Mouse (Mus musculus) forebrain, embryonic 15.5 days (tissue): Measurements from ENCODE around the gene Ppp1r12b. TPM values are rescaled to one million over a fixed set of nuclear protein-coding genes. Genes with fewer than 3 reads are reported as not detected.

Source experiments
- ATAC-seq: fragments of 200-750 bp; cut with Nextera tagmentation; replicated peaks from 2 replicates; pipeline ENCODE4 v1.8.0; 2017; ENCODE audit warnings: mild to moderate bottlenecking, moderate TSS enrichment, moderate library complexity
- H3K27ac ChIP-seq: fragments of 300-500 bp; sonication (generic); replicated peaks from 2 replicates; pipeline ENCODE4 v1.5.1; 2015; ENCODE audit warnings: mild to moderate bottlenecking, inconsistent platforms
- H3K27me3 ChIP-seq: fragments of 300-500 bp; sonication (generic); 2 replicates; pipeline ENCODE4 v1.6.1; 2015; ENCODE audit warnings: inconsistent platforms
- H3K36me3 ChIP-seq: fragments of 300-500 bp; sonication (generic); 2 replicates; pipeline ENCODE4 v1.6.1; 2015; ENCODE audit warnings: mild to moderate bottlenecking, inconsistent platforms
- H3K4me1 ChIP-seq: fragments of 300-500 bp; sonication (generic); 2 replicates; pipeline ENCODE4 v1.6.1; 2015; ENCODE audit warnings: inconsistent platforms
- H3K4me2 ChIP-seq: fragments of 300-500 bp; sonication (generic); replicated peaks from 2 replicates; pipeline ENCODE4 v1.6.1; 2015; ENCODE audit warnings: mild to moderate bottlenecking, inconsistent platforms
- H3K4me3 ChIP-seq: fragments of 300-500 bp; sonication (generic); 2 replicates; pipeline ENCODE4 v1.5.1; 2015; ENCODE audit warnings: mild to moderate bottlenecking, inconsistent platforms
- H3K9ac ChIP-seq: fragments of 300-500 bp; sonication (generic); replicated peaks from 2 replicates; pipeline ENCODE4 v1.6.1; 2015; ENCODE audit warnings: mild to moderate bottlenecking, inconsistent platforms
- H3K9me3 ChIP-seq: fragments of 300-500 bp; sonication (generic); 2 replicates; pipeline ENCODE4 v1.6.1; 2016; ENCODE audit warnings: inconsistent platforms
- WGBS: fragments of 180-500 bp; shearing (Covaris S2); methylation state at CpG from one replicate; pipeline ENCODE4 v1.1.7; 2015; ENCODE audit warnings: mixed read lengths; 5-methylcytosine and 5-hydroxymethylcytosine counted together
- polyA plus RNA-seq: library from polyadenylated mRNA; unstranded; fragments of >200 nt; fragmentation: Nextera tagmentation; extraction: Ambion mirVana; gene quantifications from 2 replicates; pipeline ENCODE4 v1.2.1, GENCODE M21; 2015

Ppp1r12b gene
- polyA plus RNA-seq, 1 experiment from 2014 or later: 16.4 TPM

GRCm38 (mm10) chr1:134987173-134987961 is 31.6 kb upstream of the Ppp1r12b start:
- Histone ChIP-seq H3K4me1 (peaks cover 6% of the 10 kb centered on the region; the same call in 1 of the 2 replicates), H3K27me3 (0 out of 2 replicates have a peak, but pooled peaks cover 3% of the 10 kb centered on the region), H3K4me2 (peak overlapping the region; percentile 91), H3K27ac (no peak overlapping the region), H3K9me3 (no peaks in the 10 kb centered on the region), H3K4me3 (peak overlapping the region; percentile 51), H3K9ac (peak overlapping the region; percentile 55), H3K36me3 (no peaks in the 10 kb centered on the region)
- peak; percentile 82 for ATAC-seq
- WGBS: 37% methylated on average over 47 of the region's 48 CpGs

DNA sequence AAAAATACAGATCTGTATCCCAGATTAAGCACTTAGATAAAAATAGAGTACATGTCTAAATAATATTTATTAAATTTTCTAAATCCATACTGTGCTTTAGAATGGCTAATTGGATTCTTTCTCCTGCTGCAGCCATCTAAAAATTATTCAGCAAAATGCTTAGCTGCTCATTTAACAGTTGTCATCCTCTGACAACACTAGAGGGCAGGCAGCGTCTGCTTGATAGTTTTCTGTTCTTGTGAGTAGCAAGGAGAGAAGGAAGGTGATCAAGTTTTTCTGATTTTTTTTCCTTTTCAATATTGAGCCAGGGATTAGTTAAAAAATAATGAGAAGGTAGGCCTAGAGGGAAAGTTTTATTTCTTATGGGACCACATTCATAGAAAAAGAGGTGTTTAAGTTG is 17.2 kb upstream of the Ppp1r12b start:
- Histone ChIP-seq H3K36me3 (peaks cover 8% of the 10 kb centered on the region; the same call in 1 of the 2 replicates), H3K4me2 (no peak overlapping the region), H3K4me3 (no peak overlapping the region), H3K27me3 (no peaks in the 10 kb centered on the region), H3K27ac (no peak overlapping the region), H3K4me1 (no peaks in the 10 kb centered on the region), H3K9ac (no peak overlapping the region), H3K9me3 (no peaks in the 10 kb centered on the region)
- no peak for ATAC-seq
- 56% methylated on average over 1 of the region's 1 CpGs for WGBS

DNA sequence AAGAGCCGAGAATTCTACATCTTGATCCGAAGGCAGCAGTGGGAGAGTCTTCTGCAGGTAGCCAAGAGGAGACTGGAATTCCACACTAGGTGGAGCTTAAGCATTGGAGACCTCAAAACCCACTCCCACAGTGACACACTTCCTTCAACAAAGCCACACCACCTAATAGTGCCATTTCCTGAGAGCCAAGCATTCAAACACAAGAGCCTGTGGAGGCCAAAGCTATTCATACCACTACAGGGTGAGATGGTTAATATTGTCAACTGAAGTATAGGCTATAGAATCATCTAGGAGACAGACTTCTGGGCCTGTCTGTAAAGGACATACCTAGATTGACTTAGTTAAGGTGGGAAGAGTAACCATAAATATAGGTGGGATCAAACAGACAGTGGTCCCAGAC is 9.7 kb upstream of the Ppp1r12b start:
- no peak for ATAC-seq
- WGBS: 97% methylated on average over 2 of the region's 2 CpGs
- no peak overlapping the region for H3K9ac ChIP-seq
- H3K4me2 ChIP-seq: no peak overlapping the region
- no peak overlapping the region for H3K27ac ChIP-seq
- peaks cover 3% of the 10 kb centered on the region; the same call in 1 of the 2 replicates for H3K36me3 ChIP-seq
- H3K27me3 ChIP-seq: 0 out of 2 replicates have a peak, but pooled peaks cover 3% of the 10 kb centered on the region
- no peaks in the 10 kb centered on the region for H3K9me3 ChIP-seq
- no peak overlapping the region for H3K4me3 ChIP-seq
- H3K4me1 ChIP-seq: peaks cover 12% of the 10 kb centered on the region

DNA sequence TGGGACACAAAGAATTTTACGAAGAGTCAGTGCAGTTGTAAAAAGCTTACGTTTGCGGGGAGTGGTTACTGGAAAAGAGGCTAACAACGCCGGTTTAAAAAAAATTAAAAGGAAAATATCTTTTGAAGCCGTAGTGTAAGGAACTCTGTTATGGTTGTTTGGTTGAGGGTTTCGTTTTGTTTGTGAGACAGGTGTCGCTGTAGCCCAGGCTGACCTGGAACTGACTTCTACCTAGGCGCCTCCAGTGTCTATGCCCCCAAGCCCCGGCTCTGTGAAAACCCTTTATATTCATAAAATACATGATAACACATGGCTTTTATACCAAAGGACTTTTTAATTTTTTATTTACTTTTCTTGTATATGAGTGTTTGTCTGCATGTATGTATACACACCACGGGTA is 7.1 kb upstream of the Ppp1r12b start:
- Histone ChIP-seq H3K4me1 (peaks cover 12% of the 10 kb centered on the region), H3K4me3 (peak overlapping the region; percentile 76), H3K4me2 (peak overlapping the region; percentile 57), H3K27me3 (0 out of 2 replicates have a peak, but pooled peaks cover 3% of the 10 kb centered on the region), H3K27ac (no peak overlapping the region), H3K9ac (peak overlapping the region; percentile 61), H3K36me3 (no peaks in the 10 kb centered on the region), H3K9me3 (no peaks in the 10 kb centered on the region)
- ATAC-seq: peak; percentile 54; the same call in 1 of the 2 replicates
- 2% methylated on average over 11 of the region's 11 CpGs for WGBS

- H3K4me3 ChIP-seq: peak within 1 kb of the TSS; percentile 76
- H3K9me3 ChIP-seq: no peaks in the 10 kb centered on the region
- H3K4me2 ChIP-seq: peak within 1 kb of the TSS; percentile 57
- H3K9ac ChIP-seq: peak within 1 kb of the TSS; percentile 61
- 3% methylated on average over 50 of the region's 50 CpGs for WGBS
- peak; percentile 100 for ATAC-seq
- H3K4me1 ChIP-seq: peaks cover 12% of the 10 kb centered on the region
- H3K27me3 ChIP-seq: 0 out of 2 replicates have a peak, but pooled peaks cover 3% of the 10 kb centered on the region
- H3K27ac ChIP-seq: no peak within 1 kb of the TSS
- H3K36me3 ChIP-seq: no peaks in the 10 kb centered on the region
Observed at GRCm38 (mm10) chr1:134962053-134962803, 6.5 kb upstream of the Ppp1r12b start, which contains the start of gene Ube2t. Ube2t (plus strand) TSS chr1:134962565.

- Histone ChIP-seq H3K9ac (no peak overlapping the region), H3K9me3 (no peaks in the 10 kb centered on the region), H3K4me2 (no peak overlapping the region), H3K27ac (no peak overlapping the region), H3K27me3 (0 out of 2 replicates have a peak, but pooled peaks cover 3% of the 10 kb centered on the region), H3K4me3 (no peak overlapping the region), H3K36me3 (no peaks in the 10 kb centered on the region), H3K4me1 (peaks cover 12% of the 10 kb centered on the region)
- WGBS: 59% methylated on average over 7 of the region's 7 CpGs
- ATAC-seq: no peak
Observed at GRCm38 (mm10) chr1:134960634-134961033, 4.9 kb upstream of the Ppp1r12b start.

GRCm38 (mm10) chr1:134955050-134955636 is 599 bp downstream of the Ppp1r12b start:
- no peak; the same call in none of the 2 replicates for ATAC-seq
- Histone ChIP-seq H3K4me2 (peak overlapping the region; percentile 58), H3K9me3 (no peaks in the 10 kb centered on the region), H3K36me3 (no peaks in the 10 kb centered on the region), H3K4me3 (peak overlapping the region; percentile 67), H3K27me3 (no peaks in the 10 kb centered on the region), H3K4me1 (peaks cover 18% of the 10 kb centered on the region), H3K9ac (peak overlapping the region; percentile 83), H3K27ac (peak overlapping the region; percentile 89)
- 4% methylated on average over 16 of the region's 16 CpGs for WGBS

- Histone ChIP-seq H3K36me3 (no peaks in the 10 kb centered on the region; the same call in 1 of the 2 replicates), H3K27ac (no peak overlapping the region), H3K4me2 (no peak overlapping the region), H3K27me3 (no peaks in the 10 kb centered on the region), H3K4me1 (peaks cover 15% of the 10 kb centered on the region), H3K9ac (no peak overlapping the region), H3K4me3 (no peak overlapping the region), H3K9me3 (no peaks in the 10 kb centered on the region)
- WGBS: 76% methylated on average over 3 of the region's 3 CpGs
- ATAC-seq: no peak
Observed at GRCm38 (mm10) chr1:134949946-134950345, 5.8 kb downstream of the Ppp1r12b start.

DNA sequence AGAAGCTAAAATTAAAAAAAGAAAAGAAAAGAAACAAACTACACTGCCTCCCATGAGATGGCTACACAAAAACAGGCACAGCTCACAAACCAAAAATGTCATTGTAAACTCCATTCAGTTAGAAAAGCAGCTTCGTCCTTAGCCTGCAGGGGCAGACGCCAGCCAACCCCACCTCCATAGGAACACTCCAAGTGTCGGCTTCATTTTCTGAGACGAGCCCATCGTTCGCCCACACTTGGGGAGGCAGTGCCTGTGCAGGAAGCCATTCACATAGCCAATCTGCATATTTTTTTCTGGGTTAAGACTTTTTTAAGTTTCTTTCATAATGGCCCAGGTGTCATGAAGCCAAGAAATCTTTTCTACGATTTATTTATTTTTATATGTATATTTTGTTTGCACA is 8.2 kb downstream of the Ppp1r12b start:
- no peak for ATAC-seq
- no peak overlapping the region for H3K27ac ChIP-seq
- no peaks in the 10 kb centered on the region for H3K4me1 ChIP-seq
- no peaks in the 10 kb centered on the region for H3K9me3 ChIP-seq
- no peaks in the 10 kb centered on the region; the same call in 1 of the 2 replicates for H3K36me3 ChIP-seq
- H3K4me2 ChIP-seq: no peak overlapping the region
- H3K9ac ChIP-seq: no peak overlapping the region
- 88% methylated on average over 7 of the region's 7 CpGs for WGBS
- no peak overlapping the region for H3K4me3 ChIP-seq
- no peaks in the 10 kb centered on the region for H3K27me3 ChIP-seq

DNA sequence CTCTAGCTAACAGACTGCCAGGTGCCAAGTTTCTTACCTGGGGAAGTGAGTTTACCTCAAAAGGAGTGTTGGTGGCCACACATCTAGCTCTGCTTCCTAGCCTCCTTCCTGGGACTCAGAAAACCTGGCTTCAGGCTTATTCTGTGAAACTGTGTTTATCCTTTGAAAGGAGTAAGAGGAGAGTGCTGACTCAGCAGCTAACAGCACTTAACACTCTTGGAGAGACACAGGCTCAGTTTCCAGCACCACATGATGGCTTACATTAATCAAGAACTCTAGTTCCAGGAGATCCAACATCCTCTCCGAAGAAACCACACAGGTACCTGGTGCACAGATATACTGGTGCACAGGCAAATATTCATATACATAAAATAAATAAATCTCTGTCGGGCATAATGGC is 12.8 kb downstream of the Ppp1r12b start:
- no peak overlapping the region for H3K4me3 ChIP-seq
- WGBS: 92% methylated on average over 2 of the region's 2 CpGs
- no peaks in the 10 kb centered on the region for H3K9me3 ChIP-seq
- no peak overlapping the region for H3K9ac ChIP-seq
- no peak overlapping the region for H3K4me2 ChIP-seq
- no peak for ATAC-seq
- no peak overlapping the region for H3K27ac ChIP-seq
- H3K4me1 ChIP-seq: no peaks in the 10 kb centered on the region
- no peaks in the 10 kb centered on the region for H3K27me3 ChIP-seq
- H3K36me3 ChIP-seq: no peaks in the 10 kb centered on the region; the same call in 1 of the 2 replicates

DNA sequence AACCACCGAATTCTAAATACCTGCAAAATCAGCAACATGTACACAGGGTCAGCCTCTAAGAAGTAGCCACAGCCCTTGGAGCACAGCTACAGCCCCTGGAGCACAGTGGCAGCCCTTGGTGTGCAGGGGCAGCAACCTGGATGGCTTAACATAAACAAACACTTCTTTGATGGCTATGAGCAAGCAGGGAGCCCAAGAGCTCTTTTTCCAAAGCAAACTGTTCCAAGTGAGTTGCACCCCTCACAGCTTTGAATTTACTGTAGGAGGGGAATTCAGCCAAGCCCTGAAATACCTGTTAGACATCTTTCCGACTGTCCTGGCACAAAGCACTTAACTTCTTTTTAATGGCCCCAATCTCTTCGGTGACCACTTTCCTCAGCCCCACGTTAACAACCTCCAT is 14.9 kb downstream of the Ppp1r12b start:
- Histone ChIP-seq H3K9me3 (no peaks in the 10 kb centered on the region), H3K4me3 (no peak overlapping the region), H3K4me2 (no peak overlapping the region), H3K27me3 (no peaks in the 10 kb centered on the region), H3K4me1 (no peaks in the 10 kb centered on the region), H3K36me3 (no peaks in the 10 kb centered on the region), H3K27ac (no peak overlapping the region), H3K9ac (no peak overlapping the region)
- no peak for ATAC-seq
- 64% methylated on average over 4 of the region's 4 CpGs for WGBS

GRCm38 (mm10) chr1:134938233-134938632 is 17.5 kb downstream of the Ppp1r12b start:
- ATAC-seq: no peak
- WGBS: 91% methylated on average over 1 of the region's 1 CpGs
- Histone ChIP-seq H3K9me3 (no peaks in the 10 kb centered on the region), H3K27me3 (no peaks in the 10 kb centered on the region), H3K27ac (no peak overlapping the region), H3K36me3 (no peaks in the 10 kb centered on the region), H3K4me1 (no peaks in the 10 kb centered on the region), H3K9ac (no peak overlapping the region), H3K4me3 (no peak overlapping the region), H3K4me2 (no peak overlapping the region)
